Mouse (Mus musculus) gastrocnemius, postnatal 36 days (tissue): ENCODE measurements at regions not wholly inside any gene's neighbourhood (a gene's known extent, or its start where the extent isn't known, plus 50 kb on each side); places are given as distances from the start of the nearest gene placed in this dataset.

ENCODE experiments used
- DNase-seq, 2 experiments: peaks; one replicate each; pipeline ENCODE4 v3.0.0; 2022
- intact Hi-C: fragments of 180-260 bp; cut with DNase I; formaldehyde crosslinking; loops from one replicate; pipeline ENCODE4 v1.15.1; 2025

- intact Hi-C loops: no loop called here
- no peak for DNase-seq
These were observed 211.8 kb upstream of the Gm10192 start for GRCm38 (mm10) chr4:97394697-97395280.

DNA sequence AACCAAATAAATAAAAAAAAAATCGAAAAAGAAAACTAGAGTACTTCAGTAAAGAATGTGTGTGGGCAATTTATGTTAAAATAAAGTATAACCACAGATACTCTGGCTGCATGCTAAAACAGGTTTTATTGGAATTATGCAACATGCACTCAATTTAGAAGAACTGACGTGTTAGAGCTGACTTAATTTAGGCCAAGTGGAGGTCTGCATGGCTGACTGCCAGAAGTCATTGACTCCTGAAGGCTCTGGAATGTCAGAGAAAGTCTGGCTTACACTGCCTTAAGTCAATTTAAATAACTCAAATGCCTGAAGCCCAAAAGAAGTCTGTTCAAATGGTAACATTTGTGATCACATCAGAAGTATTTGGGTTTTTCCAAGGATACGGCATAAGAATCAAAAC is 198.1 kb upstream of the Gm10192 start:
- intact Hi-C loops: no loop called here
- DNase-seq: no peak

DNA sequence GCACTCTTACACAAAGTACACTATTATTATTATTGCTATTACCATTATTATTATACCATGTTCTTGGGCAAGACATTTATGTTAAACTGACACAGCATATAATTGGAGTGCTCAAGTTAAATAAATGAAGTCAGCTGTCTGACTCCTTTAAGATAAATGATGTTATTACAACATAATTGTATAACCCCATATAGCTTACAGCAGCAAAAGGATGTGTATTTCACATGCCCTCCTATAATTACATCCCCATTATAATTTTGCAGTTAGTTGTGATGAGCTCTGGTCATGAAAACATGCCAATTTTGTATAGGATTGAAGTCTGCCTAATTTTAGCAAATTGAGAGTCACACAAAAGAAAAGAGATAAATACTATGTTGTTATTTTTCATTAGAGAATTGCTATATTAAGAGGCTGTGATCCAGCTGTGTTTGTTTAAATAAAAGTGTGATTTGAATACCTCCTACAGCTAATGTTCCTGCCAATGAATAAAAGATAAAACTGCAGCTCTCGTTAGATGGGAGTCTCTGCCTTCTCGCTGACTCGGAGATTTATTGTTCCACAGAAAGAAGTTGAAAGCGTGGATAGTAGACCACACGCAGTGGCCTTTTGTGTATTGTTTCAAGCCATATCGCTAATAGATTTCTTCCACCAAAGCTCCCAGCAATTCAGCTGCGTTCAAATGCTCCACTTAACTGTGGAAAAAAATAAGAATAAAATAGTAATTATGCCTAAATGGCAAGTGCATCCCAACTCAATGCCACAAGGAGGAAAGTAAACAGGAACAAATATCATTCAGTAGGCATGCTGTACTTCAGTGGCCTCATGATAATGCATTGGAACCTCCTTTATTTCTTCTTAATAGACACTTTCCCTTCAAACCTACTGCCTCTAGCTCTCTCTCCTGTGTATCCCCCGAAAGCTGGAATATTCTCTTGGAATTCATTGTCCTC is 194.9 kb upstream of the Gm10192 start:
- no peak for DNase-seq
- intact Hi-C loops: no loop called here

GRCm38 (mm10) chr4:97360473-97360872 is 177.5 kb upstream of the Gm10192 start:
- intact Hi-C loops: no loop called here
- no peak for DNase-seq

DNA sequence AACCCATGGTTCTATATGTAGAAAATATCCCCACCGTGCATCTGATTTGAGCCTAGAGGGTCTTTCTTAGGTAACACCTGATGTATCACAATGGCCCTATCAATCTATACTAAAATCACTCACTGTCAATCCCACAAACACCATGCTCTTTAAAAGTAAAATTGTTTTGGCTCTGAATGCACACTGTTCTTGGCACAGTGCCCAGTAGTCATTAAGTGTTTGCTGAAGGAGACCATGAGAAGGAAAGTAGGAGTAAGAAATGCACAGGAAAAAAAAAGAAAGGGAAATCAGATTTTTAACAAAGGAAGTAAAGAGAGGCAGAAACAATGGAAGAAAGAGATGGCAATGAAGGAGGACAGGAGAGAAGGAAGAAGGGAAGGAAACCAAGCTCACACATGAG is 175.0 kb upstream of the Gm10192 start:
- no peak for DNase-seq
- intact Hi-C loops: no loop called here

- no peak for DNase-seq
- intact Hi-C loops: no loop called here
These were observed 163.8 kb upstream of the Gm10192 start for GRCm38 (mm10) chr4:97346799-97347198.

DNA sequence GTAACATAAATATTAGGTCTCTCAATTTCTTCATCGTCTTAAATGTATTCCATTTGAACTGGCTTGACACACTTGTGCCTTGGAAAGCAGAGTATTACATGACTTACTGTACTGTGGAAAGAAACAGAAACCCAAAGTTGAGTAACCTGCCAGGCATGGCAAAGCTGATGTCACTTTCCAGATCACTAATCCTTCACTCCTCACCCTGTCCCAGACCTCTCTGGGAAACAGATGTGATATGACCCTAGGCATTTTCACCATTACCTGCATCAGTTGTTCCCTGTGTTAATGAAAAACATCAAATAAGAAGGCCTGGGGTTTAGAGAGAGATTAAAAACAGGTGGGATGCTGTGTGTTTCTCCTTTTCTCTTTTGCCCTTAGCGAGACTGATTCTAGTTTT is 161.4 kb upstream of the Gm10192 start:
- no peak for DNase-seq
- intact Hi-C loops: no loop called here

- no peak for DNase-seq
- intact Hi-C loops: no loop called here
These were observed 160.4 kb upstream of the Gm10192 start for GRCm38 (mm10) chr4:97343378-97343777.
